Comparison of ENCODE assay signal across 27 mouse cellular contexts in the genomic region with DNA sequence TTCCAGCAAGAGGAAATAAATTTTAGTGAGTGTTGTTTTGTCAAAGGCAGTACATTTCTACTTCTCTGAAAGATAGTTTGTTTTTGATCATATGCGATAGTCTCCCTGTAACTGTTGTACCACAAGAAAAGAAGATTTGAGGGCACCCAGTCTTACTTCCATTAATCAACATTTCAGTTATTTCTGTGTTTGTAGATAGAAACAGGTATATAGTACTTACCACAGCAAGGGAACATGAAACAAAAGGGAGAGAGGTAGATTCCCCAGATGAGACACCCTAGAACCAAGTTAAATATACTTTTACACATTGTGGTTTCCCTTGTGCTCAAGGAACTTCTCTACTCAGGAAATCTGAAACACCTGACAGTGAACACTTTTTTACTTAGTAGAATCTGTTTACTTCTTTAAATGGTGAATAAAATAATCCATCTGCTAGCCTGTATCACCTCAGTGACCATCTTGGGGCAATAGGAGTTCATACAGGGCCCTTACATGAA. TPM values are rescaled to one million over a fixed set of nuclear protein-coding genes. Genes with fewer than 3 reads are reported as not detected.
DNase-seq lines count a peak whose midpoint lies in the region; ATAC-seq and TF ChIP-seq lines count a peak whose summit lies in the region.
"Had no signal": no experiment of that assay in that cellular context is flagged by ENCODE, and none has a peak within 500 bp of the region (broad histone marks: within the 10 kb centered on the region; RNA-seq: fewer than 3 reads in every experiment).

No protein-coding gene starts in this region.

- ATAC-seq in activated CD4-positive, CD25-positive, alpha-beta regulatory T cell, adult 4 months, result peak; percentile 51
- no peak for ATAC-seq in hindbrain, embryonic 14.5 days (ENCODE audit: low FRiP score)
- no peak for ATAC-seq in lung, postnatal 0 days
- ATAC-seq: forebrain, embryonic 13.5 days; forebrain, postnatal 0 days; hindbrain, postnatal 0 days; intestine, embryonic 15.5 days had no signal

- no peak for TF ChIP-seq CTCF in lung, postnatal 0 days (IDR thresholded peaks at IDR 0.05)

- H3K4me1 ChIP-seq in hindbrain, embryonic 14.5 days (replicated peaks; ENCODE audit: control insufficient read depth, insufficient read depth, low read length), result no peaks in the 10 kb centered on the region
- H3K4me1 ChIP-seq in lung, postnatal 0 days (ENCODE audit: insufficient read depth, low read depth, low read length), result no peaks in the 10 kb centered on the region
- H3K4me1 ChIP-seq: forebrain, embryonic 10.5 days; forebrain, embryonic 13.5 days; hindbrain, embryonic 13.5 days; intestine, embryonic 15.5 days had no signal

- H3K9ac ChIP-seq in hindbrain, embryonic 14.5 days, result no peak overlapping the region
- H3K9ac ChIP-seq in lung, postnatal 0 days (replicated peaks; ENCODE audit: low read depth), result no peak overlapping the region
- H3K9ac ChIP-seq: forebrain, embryonic 13.5 days; forebrain, postnatal 0 days; hindbrain, embryonic 13.5 days; intestine, embryonic 15.5 days had no signal

- H3K27ac ChIP-seq in hindbrain, embryonic 14.5 days, result no peak overlapping the region
- no peak overlapping the region for H3K27ac ChIP-seq in lung, postnatal 0 days (ENCODE audit: low read length)
- H3K27ac ChIP-seq: forebrain, embryonic 10.5 days; forebrain, embryonic 13.5 days; gastrocnemius, adult 2 months; hindbrain, embryonic 13.5 days; hindbrain, postnatal 0 days; intestine, embryonic 15.5 days had no signal

- H3K9me3 ChIP-seq in hindbrain, embryonic 14.5 days (ENCODE audit: control insufficient read depth, low read length), result no peaks in the 10 kb centered on the region
- H3K9me3 ChIP-seq in lung, postnatal 0 days (ENCODE audit: low read length), result no peaks in the 10 kb centered on the region
- H3K9me3 ChIP-seq: forebrain, embryonic 10.5 days; forebrain, embryonic 13.5 days; hindbrain, embryonic 13.5 days; intestine, embryonic 15.5 days had no signal

- no peak overlapping the region for H3K4me3 ChIP-seq in hindbrain, embryonic 14.5 days (replicated peaks; ENCODE audit: low read length)
- no peak overlapping the region for H3K4me3 ChIP-seq in lung, postnatal 0 days (ENCODE audit: low read depth, low read length)
- H3K4me3 ChIP-seq: forebrain, embryonic 10.5 days; forebrain, embryonic 13.5 days; gastrocnemius, adult 2 months; hindbrain, embryonic 13.5 days; intestine, embryonic 15.5 days had no signal

- no peak for TF ChIP-seq EP300 in lung, postnatal 0 days (IDR thresholded peaks at IDR 0.05)

- H3K27me3 ChIP-seq in hindbrain, embryonic 14.5 days (ENCODE audit: control insufficient read depth, insufficient read depth, low read length), result no peaks in the 10 kb centered on the region
- no peaks in the 10 kb centered on the region for H3K27me3 ChIP-seq in lung, postnatal 0 days (replicated peaks; ENCODE audit: insufficient read depth, low read length)
- H3K27me3 ChIP-seq: forebrain, embryonic 13.5 days; hindbrain, embryonic 13.5 days; intestine, embryonic 15.5 days had no signal

- H3K36me3 ChIP-seq in hindbrain, embryonic 14.5 days (replicated peaks; ENCODE audit: control insufficient read depth, insufficient read depth), result no peaks in the 10 kb centered on the region
- H3K36me3 ChIP-seq in lung, postnatal 0 days (ENCODE audit: insufficient read depth, low read length), result no peaks in the 10 kb centered on the region
- H3K36me3 ChIP-seq: forebrain, embryonic 10.5 days; hindbrain, embryonic 13.5 days; intestine, embryonic 15.5 days had no signal

- no peak overlapping the region for H3K4me2 ChIP-seq in hindbrain, embryonic 14.5 days (replicated peaks)
- H3K4me2 ChIP-seq in lung, postnatal 0 days (replicated peaks; ENCODE audit: low read depth, low read length), result no peak overlapping the region
- H3K4me2 ChIP-seq: forebrain, embryonic 13.5 days; heart, embryonic 11.5 days; hindbrain, embryonic 13.5 days; intestine, embryonic 15.5 days had no signal

- peak; percentile 58 for DNase-seq in CD4-positive helper T cell, adult 2 months (ENCODE audit: low read depth, low spot score)
- DNase-seq in CD4-positive, CD25-positive, alpha-beta regulatory T cell, adult 2 months (ENCODE audit: low read depth, low spot score), result peak; percentile 39
- DNase-seq in naive thymus-derived CD4-positive, alpha-beta T cell, adult 2 months (ENCODE audit: low read depth), result peak; percentile 76
- DNase-seq in hindbrain, embryonic 14.5 days (ENCODE audit: low spot score), result no peak
- DNase-seq in lung, postnatal 0 days (ENCODE audit: low spot score), result no peak
- DNase-seq: adrenal gland, postnatal 10 days; adrenal gland, postnatal 36 days; cerebellum, adult 18-20 months; cerebellum, adult 9-10 months; cerebellum, postnatal 14 days; forebrain, postnatal 0 days; gastrocnemius, adult 2 months; gastrocnemius, postnatal 14 days; heart, adult 11 months had no signal

- WGBS in hindbrain, embryonic 14.5 days, result 96% methylated on average over 1 of the region's 1 CpGs
- 98% methylated on average over 1 of the region's 1 CpGs for WGBS in lung, postnatal 0 days

RNA-seq across cellular contexts. Expression of gene Gm5538, which starts 26.9 kb away (rescaled TPM):
- polyA plus RNA-seq in activated CD4-positive, CD25-positive, alpha-beta regulatory T cell, adult 4 months (2017; shearing (Covaris generic)), result not detected
- not detected in 2 replicates for polyA plus RNA-seq in hindbrain, embryonic 14.5 days (2014; fragmentation: Nextera tagmentation; extraction: Ambion mirVana)
- not detected in 2 replicates for polyA plus RNA-seq in lung, postnatal 0 days (2015; fragmentation: Nextera tagmentation; extraction: Ambion mirVana)
- polyA plus RNA-seq: C2C12; embryonic facial prominence, embryonic 11.5 days; embryonic facial prominence, embryonic 14.5 days; forebrain, embryonic 10.5 days; forebrain, embryonic 13.5 days; forebrain, postnatal 0 days; frontal cortex, adult 2 months; heart, embryonic 11.5 days; heart, embryonic 14.5 days; heart, postnatal 0 days; hindbrain, embryonic 13.5 days; hindbrain, postnatal 0 days; intestine, embryonic 15.5 days had no signal

Comparison
In these comparisons a context has a peak if more than half of its experiments do, and no peak if none do; other contexts are left out.
1. DNase-seq: peak in CD4-positive helper T cell, adult 2 months (single experiment), CD4-positive, CD25-positive, alpha-beta regulatory T cell, adult 2 months (single experiment) and naive thymus-derived CD4-positive, alpha-beta T cell, adult 2 months (single experiment); none in hindbrain, embryonic 14.5 days (single experiment) and lung, postnatal 0 days (single experiment).